Mouse (Mus musculus) heart, embryonic 14.5 days (tissue): ENCODE data around the gene Sec14l4. TPM values are rescaled to one million over a fixed set of nuclear protein-coding genes. Genes with fewer than 3 reads are reported as not detected.
"Not testable (repeated sequence)": the region's sequence is repeated elsewhere in the genome, so short reads cannot be mapped to it uniquely, and the experiment has no call there.

ENCODE experiments used
- ATAC-seq: fragments of 200-750 bp; cut with Nextera tagmentation; 2 replicates; pipeline ENCODE4 v1.8.0; 2017; ENCODE audit warnings: low read depth, moderate TSS enrichment; ENCODE audit not compliant: insufficient number of reproducible peaks, insufficient read depth, low FRiP score
- H3K27ac ChIP-seq, 2 experiments: fragments of 200-500 bp in 1 of 2; fragments of 300-500 bp in 1 of 2; sonication (generic) in 1 of 2; replicated peaks in 1 of 2; 2 replicates each; pipeline ENCODE4 v1.5.1; 2012 to 2014; ENCODE audit warnings: low read depth in 2 of 2, low read length in 2 of 2, control low read depth in 1 of 2, mild to moderate bottlenecking in 1 of 2, mixed read lengths in 1 of 2; ENCODE audit not compliant: control insufficient read depth in 1 of 2, insufficient read depth in 1 of 2
- H3K27me3 ChIP-seq: fragments of 300-500 bp; sonication (generic); 2 replicates; pipeline ENCODE4 v1.6.1; 2014; ENCODE audit warnings: mild to moderate bottlenecking, low read length, control low read depth; ENCODE audit not compliant: control insufficient read depth, insufficient read depth
- H3K36me3 ChIP-seq: fragments of 300-500 bp; sonication (generic); 2 replicates; pipeline ENCODE4 v1.6.1; 2014; ENCODE audit warnings: mild to moderate bottlenecking, control low read depth, low read length, mixed read lengths; ENCODE audit not compliant: control insufficient read depth, insufficient read depth
- H3K4me1 ChIP-seq, 2 experiments: fragments of 200-500 bp in 1 of 2; fragments of 300-500 bp in 1 of 2; sonication (generic) in 1 of 2; 2 replicates each; pipeline ENCODE4 v1.6.1; 2012 to 2014; ENCODE audit warnings: low read length in 2 of 2, control low read depth in 1 of 2, mixed read lengths in 1 of 2; ENCODE audit not compliant: control insufficient read depth in 2 of 2, insufficient read depth in 2 of 2
- H3K4me2 ChIP-seq: fragments of 300-500 bp; sonication (generic); 2 replicates; pipeline ENCODE4 v1.6.1; 2014; ENCODE audit warnings: mild to moderate bottlenecking, low read length
- H3K4me3 ChIP-seq, 2 experiments: fragments of 200-500 bp in 1 of 2; fragments of 300-500 bp in 1 of 2; sonication (generic) in 1 of 2; 2 replicates each; pipeline ENCODE4 v1.5.1; 2012 to 2014; ENCODE audit warnings: low read length in 2 of 2, mild to moderate bottlenecking in 2 of 2, control low read depth in 1 of 2, low read depth in 1 of 2, moderate library complexity in 1 of 2; ENCODE audit not compliant: control insufficient read depth in 1 of 2, insufficient read depth in 1 of 2
- H3K9ac ChIP-seq: fragments of 300-500 bp; sonication (generic); 2 replicates; pipeline ENCODE4 v1.6.1; 2014; ENCODE audit warnings: mild to moderate bottlenecking, low read length
- H3K9me3 ChIP-seq: fragments of 300-500 bp; sonication (generic); 2 replicates; pipeline ENCODE4 v1.6.1; 2016; ENCODE audit warnings: low read length, control low read depth; ENCODE audit not compliant: control insufficient read depth
- WGBS: fragments of 180-500 bp; shearing (Covaris S2); extraction: QIAGEN DNeasy Blood & Tissue Kit; methylation state at CpG from one replicate; pipeline ENCODE4 v1.1.7; 2014; 5-methylcytosine and 5-hydroxymethylcytosine counted together
- polyA plus RNA-seq: library from polyadenylated mRNA; unstranded; fragments of >200 nt; fragmentation: Nextera tagmentation; extraction: Ambion mirVana; gene quantifications from 2 replicates; pipeline ENCODE4 v1.2.1, GENCODE M21; 2014

Gene Sec14l4
- polyA plus RNA-seq, 1 experiment from 2014 or later, result not detected

DNA sequence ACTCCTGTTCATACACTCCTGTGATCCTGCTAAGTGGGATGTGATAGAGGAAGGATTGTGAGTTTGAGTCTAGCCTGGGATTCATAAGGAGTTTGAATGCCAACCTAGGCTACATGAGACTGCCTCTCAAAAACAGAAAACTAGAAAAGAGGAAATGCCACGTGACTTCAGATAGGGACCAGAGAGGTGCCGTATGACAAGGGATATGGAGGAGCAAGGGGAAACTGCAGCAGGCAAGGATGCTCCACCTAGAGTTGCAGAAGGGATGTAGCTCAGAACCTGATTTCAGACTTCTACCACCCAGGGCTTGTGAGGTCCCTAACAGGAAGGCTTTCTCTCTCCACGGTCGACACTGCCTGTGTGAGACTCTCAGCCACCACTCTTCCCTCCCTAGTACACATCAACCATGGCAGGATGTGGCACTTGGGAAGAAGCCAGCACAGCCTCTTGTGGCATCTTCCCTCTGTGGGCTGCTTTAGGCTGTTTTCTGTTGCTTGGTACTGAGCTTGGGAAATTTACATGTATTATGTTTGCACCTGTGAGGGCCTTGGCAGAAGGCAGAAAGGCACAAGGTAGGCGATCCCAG lies 25.9 kb upstream of the Sec14l4 start:
- H3K27ac ChIP-seq, result no peak overlapping the region
- no peak for ATAC-seq
- H3K4me1 ChIP-seq, result no peaks in the 10 kb centered on the region
- peaks cover 6% of the 10 kb centered on the region for H3K27me3 ChIP-seq
- H3K9me3 ChIP-seq, result no peaks in the 10 kb centered on the region
- no peak overlapping the region for H3K9ac ChIP-seq
- H3K4me2 ChIP-seq, result no peak overlapping the region
- WGBS, result 53% methylated on average over 5 of the region's 5 CpGs
- no peaks in the 10 kb centered on the region for H3K36me3 ChIP-seq
- no peak overlapping the region for H3K4me3 ChIP-seq

DNA sequence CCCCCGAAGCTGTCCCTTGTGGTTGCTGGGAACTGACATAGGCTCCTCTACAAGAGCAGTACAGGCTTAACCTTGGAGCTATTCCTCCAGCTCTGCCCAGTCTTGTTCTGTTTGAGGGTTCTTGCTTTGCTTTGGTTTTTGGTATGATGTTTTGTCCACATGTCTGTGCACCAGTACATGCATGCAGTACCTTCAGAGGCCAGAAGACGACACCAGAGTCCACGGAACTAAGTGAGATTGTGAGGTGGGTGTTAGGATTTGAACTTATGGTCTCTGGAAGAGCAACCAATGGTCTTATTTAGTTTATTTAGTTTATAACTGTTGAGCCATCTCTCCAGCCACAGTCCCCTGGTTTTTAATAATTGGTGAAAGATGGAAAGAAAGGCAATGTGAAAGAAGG lies 24.8 kb upstream of the Sec14l4 start:
- Histone ChIP-seq H3K9ac (no peak overlapping the region), H3K27me3 (no peaks in the 10 kb centered on the region), H3K4me1 (no peaks in the 10 kb centered on the region), H3K4me3 (no peak overlapping the region), H3K9me3 (no peaks in the 10 kb centered on the region), H3K27ac (no peak overlapping the region), H3K36me3 (no peaks in the 10 kb centered on the region), H3K4me2 (no peak overlapping the region)
- ATAC-seq, result no peak
- 77% methylated on average over 3 of the region's 3 CpGs for WGBS

DNA sequence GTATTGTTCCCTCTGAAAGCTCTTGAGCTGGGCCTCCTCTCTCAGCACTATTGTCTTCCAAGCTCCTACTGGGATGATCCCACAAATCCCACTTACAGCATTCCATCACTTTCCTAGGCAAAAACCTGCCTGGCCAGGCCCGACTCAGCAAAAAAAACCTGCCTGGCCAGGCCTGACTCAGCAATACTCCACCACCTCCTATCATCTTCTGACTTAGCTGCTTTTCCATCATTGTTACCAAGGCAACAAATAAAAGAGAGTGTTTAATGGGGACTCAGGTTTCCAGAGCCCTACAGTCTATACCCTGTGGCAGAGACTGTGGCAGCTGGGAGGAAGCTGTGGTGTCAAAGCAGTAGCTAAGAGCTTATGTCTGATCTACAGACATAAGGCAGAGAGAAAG lies 18.6 kb upstream of the Sec14l4 start:
- WGBS, result 68% methylated on average over 1 of the region's 1 CpGs
- Histone ChIP-seq H3K9ac (no peak overlapping the region), H3K36me3 (no peaks in the 10 kb centered on the region), H3K4me3 (no peak overlapping the region), H3K9me3 (no peaks in the 10 kb centered on the region), H3K27ac (no peak overlapping the region), H3K4me2 (no peak overlapping the region), H3K4me1 (no peaks in the 10 kb centered on the region), H3K27me3 (no peaks in the 10 kb centered on the region)
- ATAC-seq, result no peak

DNA sequence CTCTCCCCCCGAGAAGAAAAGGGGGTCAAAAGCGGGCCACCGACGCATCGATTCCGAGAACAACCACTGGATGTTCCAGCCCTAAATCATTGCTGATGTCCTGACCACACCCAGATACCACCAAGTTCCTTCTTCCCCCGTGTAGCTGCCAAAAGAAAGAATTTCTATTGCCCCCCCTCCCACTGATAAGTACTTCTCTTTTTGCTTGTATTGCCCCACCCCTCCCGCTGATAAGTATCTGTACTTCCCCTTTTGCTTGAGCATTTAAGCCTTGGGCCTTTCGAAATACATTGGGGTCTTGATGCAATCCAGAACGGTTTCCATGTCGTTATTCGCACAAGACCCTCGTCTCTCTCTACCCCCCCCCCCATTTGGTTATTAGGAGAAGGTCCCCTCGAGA lies 15.5 kb upstream of the Sec14l4 start:
- not testable (repeated sequence) for ATAC-seq, H3K36me3 ChIP-seq, H3K9me3 ChIP-seq, H3K4me1 ChIP-seq, H3K27me3 ChIP-seq, H3K4me3 ChIP-seq, H3K27ac ChIP-seq, H3K9ac ChIP-seq, H3K4me2 ChIP-seq
- 83% methylated on average over 14 of the region's 14 CpGs for WGBS

DNA sequence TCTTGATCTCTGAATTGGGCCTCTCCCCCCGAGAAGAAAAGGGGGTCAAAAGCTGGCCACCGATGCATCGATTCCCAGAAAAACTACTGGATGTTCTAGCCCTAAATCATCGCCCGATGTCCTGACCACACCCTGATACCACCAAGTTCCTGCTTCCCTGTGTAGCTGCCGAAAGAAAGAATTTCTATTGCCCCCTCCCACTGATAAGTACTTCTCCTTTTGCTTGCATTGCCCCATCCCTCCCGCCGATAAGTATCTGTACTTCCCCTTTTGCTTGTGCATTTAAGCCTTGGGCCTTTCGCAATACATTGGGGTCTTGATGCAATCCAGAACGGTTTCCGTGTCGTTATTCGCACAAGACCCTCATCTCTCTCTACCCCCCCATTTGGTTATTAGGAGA lies 9.2 kb upstream of the Sec14l4 start:
- ATAC-seq, H3K27ac ChIP-seq, H3K27me3 ChIP-seq, H3K9ac ChIP-seq, H3K4me2 ChIP-seq, H3K9me3 ChIP-seq, H3K4me1 ChIP-seq, H3K36me3 ChIP-seq, H3K4me3 ChIP-seq: not testable (repeated sequence)
- WGBS, result 84% methylated on average over 13 of the region's 13 CpGs

DNA sequence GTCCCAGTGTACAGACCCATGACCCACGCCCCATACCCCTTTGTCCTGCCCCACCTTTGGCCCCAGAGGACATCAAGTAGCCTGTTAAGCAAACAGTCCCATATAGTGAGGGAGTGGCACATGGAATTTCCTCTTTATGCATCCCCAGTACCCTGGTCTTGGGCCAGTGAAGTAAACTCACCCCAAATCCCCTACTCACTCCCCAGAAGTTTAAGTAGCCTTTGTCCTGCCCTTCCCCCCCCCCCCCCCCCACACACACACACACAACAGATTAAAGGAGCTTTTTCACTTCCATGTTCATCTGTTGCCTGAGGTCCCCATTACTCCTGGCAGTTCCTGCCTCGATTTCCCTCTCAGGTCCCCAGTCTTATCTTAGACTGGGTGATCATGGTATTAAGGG lies 7.9 kb upstream of the Sec14l4 start:
- ATAC-seq, result no peak
- H3K4me3 ChIP-seq, result no peak overlapping the region
- H3K9me3 ChIP-seq, result no peaks in the 10 kb centered on the region
- H3K4me2 ChIP-seq, result no peak overlapping the region
- H3K36me3 ChIP-seq, result no peaks in the 10 kb centered on the region
- no peaks in the 10 kb centered on the region for H3K27me3 ChIP-seq
- 51% methylated on average over 2 of the region's 2 CpGs for WGBS
- H3K4me1 ChIP-seq, result no peaks in the 10 kb centered on the region
- H3K27ac ChIP-seq, result no peak overlapping the region
- no peak overlapping the region for H3K9ac ChIP-seq

DNA sequence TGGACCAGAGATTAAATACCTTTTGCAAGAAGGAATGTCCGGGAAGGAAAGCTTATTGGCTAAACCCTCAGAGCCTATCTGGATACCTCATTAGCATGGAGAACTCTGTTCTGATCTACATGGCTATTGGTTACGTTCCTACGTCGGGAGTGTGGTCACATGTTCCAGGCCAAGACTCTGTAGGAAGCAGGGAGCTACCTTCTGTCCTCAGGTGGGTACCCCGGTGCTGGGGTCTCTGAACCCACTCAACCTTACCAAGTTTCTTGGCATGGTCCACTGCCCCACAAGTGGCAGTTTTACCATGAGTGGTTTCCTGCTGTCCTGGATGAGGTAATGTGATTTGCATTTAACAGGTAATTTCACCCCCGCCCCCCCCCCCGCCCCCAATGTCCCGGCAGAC lies 4.2 kb upstream of the Sec14l4 start:
- no peaks in the 10 kb centered on the region for H3K9me3 ChIP-seq
- ATAC-seq, result no peak
- peaks cover 5% of the 10 kb centered on the region; the same call in 1 of the 2 replicates for H3K27me3 ChIP-seq
- H3K4me3 ChIP-seq, result no peak overlapping the region
- no peaks in the 10 kb centered on the region for H3K36me3 ChIP-seq
- H3K9ac ChIP-seq, result no peak overlapping the region
- no peak overlapping the region for H3K27ac ChIP-seq
- H3K4me1 ChIP-seq, result no peaks in the 10 kb centered on the region
- WGBS, result 57% methylated on average over 8 of the region's 8 CpGs
- H3K4me2 ChIP-seq, result no peak overlapping the region

DNA sequence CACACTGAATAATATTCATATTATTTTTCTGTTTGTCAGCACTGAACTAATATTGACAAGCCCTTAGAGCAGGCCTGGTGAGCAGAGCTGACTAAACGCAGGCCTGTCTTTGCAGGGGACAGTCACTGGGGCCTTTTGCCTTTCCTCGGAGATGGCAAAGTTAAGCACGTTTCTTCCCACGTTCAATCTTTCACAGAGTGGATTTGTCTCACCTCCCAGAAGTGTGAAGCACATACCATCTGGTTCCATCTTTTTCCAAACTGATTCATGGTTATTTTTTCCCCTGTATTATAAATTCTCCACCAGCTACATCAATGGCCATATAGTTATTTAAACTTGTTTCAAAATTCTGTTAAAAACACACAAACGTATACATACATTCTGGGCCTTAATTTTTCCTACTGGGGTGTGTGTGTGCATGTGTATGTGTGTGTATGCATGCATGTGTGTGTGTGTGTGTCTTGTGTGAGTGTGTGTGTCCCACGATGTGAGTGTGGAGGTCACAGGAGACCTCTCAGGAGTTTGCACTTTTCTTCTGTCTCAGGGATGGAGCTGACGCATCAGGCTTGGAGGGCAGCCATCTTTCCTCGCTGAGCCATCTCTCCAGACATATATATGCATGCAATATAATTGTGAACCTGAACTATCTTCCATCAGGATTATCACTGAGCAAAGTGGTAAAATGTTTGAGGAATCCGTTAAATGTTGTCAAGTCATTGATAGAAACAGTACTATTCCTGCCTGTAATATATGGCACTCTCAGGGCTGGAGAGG lies 3.5 kb upstream of the Sec14l4 start:
- H3K9ac ChIP-seq, result no peak overlapping the region
- H3K4me2 ChIP-seq, result no peak overlapping the region
- H3K9me3 ChIP-seq, result no peaks in the 10 kb centered on the region
- no peaks in the 10 kb centered on the region for H3K4me1 ChIP-seq
- H3K27me3 ChIP-seq, result peaks cover 12% of the 10 kb centered on the region; the same call in 1 of the 2 replicates
- WGBS, result 64% methylated on average over 9 of the region's 9 CpGs
- ATAC-seq, result no peak
- H3K36me3 ChIP-seq, result no peaks in the 10 kb centered on the region
- H3K27ac ChIP-seq, result no peak overlapping the region
- no peak overlapping the region for H3K4me3 ChIP-seq
